Mouse (Mus musculus): ENCODE results near the gene Taf5l. TPM values are rescaled to one million over a fixed set of nuclear protein-coding genes. Genes with fewer than 3 reads are reported as not detected.

Gene Taf5l
- polyA plus RNA-seq (2014; fragmentation: Nextera tagmentation; extraction: Ambion mirVana): 46.2 and 49.7 TPM in 2 replicates

DNA sequence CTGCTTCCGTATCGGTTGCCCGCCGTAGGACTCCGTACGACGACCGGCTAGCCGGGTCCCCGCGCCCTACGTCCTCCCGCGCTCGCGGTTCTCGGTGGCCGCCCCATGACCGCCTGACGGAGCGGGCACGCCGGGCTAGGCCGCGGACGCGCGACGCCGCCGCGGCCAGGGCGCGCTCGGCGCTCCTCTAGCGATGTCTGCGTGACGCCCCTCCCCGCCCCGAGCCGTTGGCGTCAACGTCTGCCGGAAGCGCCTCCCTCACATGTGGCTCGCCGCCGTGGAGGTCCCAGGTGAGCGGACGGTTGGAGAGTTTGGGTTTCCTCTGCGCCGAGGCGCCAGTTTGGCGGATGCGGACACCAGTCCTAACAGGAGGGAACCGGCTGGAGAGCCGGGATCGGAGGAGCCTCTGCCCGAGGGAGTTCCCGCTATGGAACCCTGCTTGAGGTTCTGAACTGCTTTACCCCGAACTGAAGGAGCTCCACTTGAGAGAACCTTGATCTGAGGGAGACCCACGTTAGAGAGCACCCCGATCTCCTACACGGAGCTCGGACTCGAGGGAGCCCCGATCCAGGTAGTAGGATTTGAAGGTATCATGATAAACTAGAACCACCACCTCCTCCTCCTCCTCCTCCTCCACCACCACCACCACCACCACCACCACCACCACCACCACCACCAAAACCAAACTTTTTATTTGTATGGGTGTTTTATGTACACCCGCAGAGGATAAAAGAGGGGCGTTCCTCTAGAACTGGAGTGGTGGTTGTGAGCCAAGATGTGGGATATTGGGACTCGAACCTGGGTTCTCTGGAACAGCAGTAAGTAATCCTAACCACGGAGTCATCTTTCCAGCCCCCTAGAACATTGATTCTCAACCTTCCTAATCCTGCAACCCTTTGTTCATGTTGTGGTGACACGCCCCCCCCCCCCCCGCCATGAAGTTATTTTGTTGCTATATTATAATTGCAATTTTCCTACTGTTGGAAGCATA lies at the start of gene Taf5l, which contains the start of gene Urb2:
Taf5l (minus strand) TSS at position 161 of the 991 bp plus-strand sequence.
Urb2 (plus strand) TSS at position 272 of the 991 bp plus-strand sequence.
- ATAC-seq (ENCODE audit: insufficient number of reproducible peaks, low FRiP score, low TSS enrichment, low read depth) (peak; percentile 86), DNase-seq (ENCODE audit: low spot score) (peak; percentile 94)
- 0 out of 2 replicates have a peak, but pooled peaks cover 6% of the 10 kb centered on the region for H3K36me3 ChIP-seq (ENCODE audit: control insufficient read depth, insufficient read depth, low read length)
- WGBS: under 1% methylated on average over 58 of the region's 74 CpGs
- no peaks in the 10 kb centered on the region for H3K27me3 ChIP-seq (ENCODE audit: control insufficient read depth, insufficient read depth, low read length)
- peak within 1 kb of the TSS; percentile 76 for H3K4me3 ChIP-seq (ENCODE audit: low read depth, low read length)
- peak within 1 kb of the TSS; percentile 80 for H3K27ac ChIP-seq (replicated peaks; ENCODE audit: low read depth, low read length)
- peak within 1 kb of the TSS; percentile 80 for H3K9ac ChIP-seq (ENCODE audit: low read length)
- H3K9me3 ChIP-seq (ENCODE audit: control insufficient read depth, low read length): no peaks in the 10 kb centered on the region
- peaks cover 2% of the 10 kb centered on the region; the same call in 1 of the 2 replicates for H3K4me1 ChIP-seq (ENCODE audit: control insufficient read depth, insufficient read depth, low read length)
- H3K4me2 ChIP-seq (ENCODE audit: low read depth, severe bottlenecking): peak within 1 kb of the TSS; percentile 63

GRCm38 (mm10) chr8:124070363-124071324 lies 49.4 kb upstream of the Taf5l start:
- 28% methylated on average over 18 of the region's 18 CpGs for WGBS
- DNase-seq (ENCODE audit: low spot score) (peak; percentile 51), ATAC-seq (ENCODE audit: insufficient number of reproducible peaks, low FRiP score, low TSS enrichment, low read depth) (no peak)
- Histone ChIP-seq H3K4me1 (ENCODE audit: control insufficient read depth, insufficient read depth, low read length) (no peaks in the 10 kb centered on the region; the same call in none of the 2 replicates), H3K9ac (ENCODE audit: low read length) (no peak overlapping the region), H3K27ac (replicated peaks; ENCODE audit: low read depth, low read length) (no peak overlapping the region), H3K36me3 (ENCODE audit: control insufficient read depth, insufficient read depth, low read length) (no peaks in the 10 kb centered on the region), H3K27me3 (ENCODE audit: control insufficient read depth, insufficient read depth, low read length) (no peaks in the 10 kb centered on the region), H3K9me3 (ENCODE audit: control insufficient read depth, low read length) (no peaks in the 10 kb centered on the region), H3K4me3 (ENCODE audit: low read depth, low read length) (no peak overlapping the region), H3K4me2 (ENCODE audit: low read depth, severe bottlenecking) (no peak overlapping the region)

GRCm38 (mm10) chr8:124067059-124067750 lies 46.0 kb upstream of the Taf5l start:
- no peak overlapping the region for H3K4me3 ChIP-seq (ENCODE audit: low read depth, low read length)
- H3K4me1 ChIP-seq (ENCODE audit: control insufficient read depth, insufficient read depth, low read length): no peaks in the 10 kb centered on the region; the same call in 1 of the 2 replicates
- ATAC-seq (ENCODE audit: insufficient number of reproducible peaks, low FRiP score, low TSS enrichment, low read depth) (no peak), DNase-seq (ENCODE audit: low spot score) (no peak)
- no peaks in the 10 kb centered on the region for H3K27me3 ChIP-seq (ENCODE audit: control insufficient read depth, insufficient read depth, low read length)
- no peak overlapping the region for H3K4me2 ChIP-seq (ENCODE audit: low read depth, severe bottlenecking)
- H3K27ac ChIP-seq (replicated peaks; ENCODE audit: low read depth, low read length): peak overlapping the region; percentile 58; the same call in 1 of the 2 replicates
- H3K9me3 ChIP-seq (ENCODE audit: control insufficient read depth, low read length): no peaks in the 10 kb centered on the region
- no peak overlapping the region for H3K9ac ChIP-seq (ENCODE audit: low read length)
- no peaks in the 10 kb centered on the region for H3K36me3 ChIP-seq (ENCODE audit: control insufficient read depth, insufficient read depth, low read length)
- WGBS: 75% methylated on average over 4 of the region's 4 CpGs

DNA sequence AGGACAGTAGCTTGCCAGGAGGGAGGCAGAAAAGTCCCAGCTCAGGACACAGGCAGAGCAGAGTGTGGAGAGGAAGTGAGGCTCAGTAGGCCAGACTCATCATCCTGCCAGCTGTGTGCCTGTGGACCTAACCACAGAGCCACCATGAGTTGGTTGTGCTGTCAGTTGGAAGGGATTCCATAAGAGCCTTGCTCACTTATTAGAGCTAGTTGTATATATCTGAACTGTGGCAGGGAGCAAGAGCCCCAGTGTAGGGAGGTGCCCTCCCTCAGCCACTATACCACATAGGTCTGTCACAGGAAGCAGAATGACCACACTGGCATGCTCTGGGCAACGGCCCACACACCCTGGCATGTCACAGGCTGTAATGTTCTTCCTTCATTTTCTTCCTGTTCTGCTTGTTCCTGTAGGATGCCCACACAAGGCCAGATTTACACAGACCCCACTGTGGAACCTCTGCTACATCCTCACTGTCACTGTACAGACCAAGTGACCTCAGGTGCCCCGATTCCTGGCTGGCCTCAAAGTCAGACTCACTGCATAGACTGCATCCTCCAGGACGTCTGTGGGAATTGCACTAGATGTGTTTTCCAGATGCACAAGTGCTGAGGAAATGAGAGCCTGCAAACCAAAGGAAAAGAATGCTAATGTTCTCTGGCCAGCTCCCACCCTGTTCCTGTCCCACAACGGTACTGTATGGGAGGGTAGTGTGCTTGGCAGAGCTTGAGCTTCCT lies 45.3 kb upstream of the Taf5l start:
- H3K36me3 ChIP-seq (ENCODE audit: control insufficient read depth, insufficient read depth, low read length): no peaks in the 10 kb centered on the region
- H3K27ac ChIP-seq (replicated peaks; ENCODE audit: low read depth, low read length): peak overlapping the region; percentile 58; the same call in 1 of the 2 replicates
- 67% methylated on average over 4 of the region's 4 CpGs for WGBS
- H3K4me3 ChIP-seq (ENCODE audit: low read depth, low read length): no peak overlapping the region
- no peaks in the 10 kb centered on the region for H3K27me3 ChIP-seq (ENCODE audit: control insufficient read depth, insufficient read depth, low read length)
- no peak for DNase-seq (ENCODE audit: low spot score)
- no peaks in the 10 kb centered on the region for H3K9me3 ChIP-seq (ENCODE audit: control insufficient read depth, low read length)
- H3K9ac ChIP-seq (ENCODE audit: low read length): no peak overlapping the region
- no peak for ATAC-seq (ENCODE audit: insufficient number of reproducible peaks, low FRiP score, low TSS enrichment, low read depth)
- no peak overlapping the region for H3K4me2 ChIP-seq (ENCODE audit: low read depth, severe bottlenecking)
- no peaks in the 10 kb centered on the region; the same call in 1 of the 2 replicates for H3K4me1 ChIP-seq (ENCODE audit: control insufficient read depth, insufficient read depth, low read length)

GRCm38 (mm10) chr8:124056832-124057655 lies 35.8 kb upstream of the Taf5l start:
- Histone ChIP-seq H3K4me1 (ENCODE audit: control insufficient read depth, insufficient read depth, low read length) (no peaks in the 10 kb centered on the region), H3K27me3 (ENCODE audit: control insufficient read depth, insufficient read depth, low read length) (no peaks in the 10 kb centered on the region), H3K4me2 (ENCODE audit: low read depth, severe bottlenecking) (no peak overlapping the region), H3K4me3 (ENCODE audit: low read depth, low read length) (no peak overlapping the region), H3K9me3 (ENCODE audit: control insufficient read depth, low read length) (no peaks in the 10 kb centered on the region), H3K27ac (replicated peaks; ENCODE audit: low read depth, low read length) (no peak overlapping the region), H3K9ac (ENCODE audit: low read length) (no peak overlapping the region), H3K36me3 (ENCODE audit: control insufficient read depth, insufficient read depth, low read length) (no peaks in the 10 kb centered on the region)
- ATAC-seq (ENCODE audit: insufficient number of reproducible peaks, low FRiP score, low TSS enrichment, low read depth) (no peak), DNase-seq (ENCODE audit: low spot score) (no peak)
- WGBS: 74% methylated on average over 11 of the region's 11 CpGs

GRCm38 (mm10) chr8:124052568-124052967 lies 31.4 kb upstream of the Taf5l start:
- peaks cover 1% of the 10 kb centered on the region; the same call in 1 of the 2 replicates for H3K36me3 ChIP-seq (ENCODE audit: control insufficient read depth, insufficient read depth, low read length)
- DNase-seq (ENCODE audit: low spot score) (no peak), ATAC-seq (ENCODE audit: insufficient number of reproducible peaks, low FRiP score, low TSS enrichment, low read depth) (no peak)
- WGBS: 56% methylated on average over 4 of the region's 4 CpGs
- H3K27me3 ChIP-seq (ENCODE audit: control insufficient read depth, insufficient read depth, low read length): no peaks in the 10 kb centered on the region
- no peak overlapping the region for H3K4me3 ChIP-seq (ENCODE audit: low read depth, low read length)
- H3K9me3 ChIP-seq (ENCODE audit: control insufficient read depth, low read length): no peaks in the 10 kb centered on the region
- no peak overlapping the region for H3K4me2 ChIP-seq (ENCODE audit: low read depth, severe bottlenecking)
- H3K9ac ChIP-seq (ENCODE audit: low read length): no peak overlapping the region
- H3K27ac ChIP-seq (replicated peaks; ENCODE audit: low read depth, low read length): no peak overlapping the region
- H3K4me1 ChIP-seq (ENCODE audit: control insufficient read depth, insufficient read depth, low read length): no peaks in the 10 kb centered on the region

DNA sequence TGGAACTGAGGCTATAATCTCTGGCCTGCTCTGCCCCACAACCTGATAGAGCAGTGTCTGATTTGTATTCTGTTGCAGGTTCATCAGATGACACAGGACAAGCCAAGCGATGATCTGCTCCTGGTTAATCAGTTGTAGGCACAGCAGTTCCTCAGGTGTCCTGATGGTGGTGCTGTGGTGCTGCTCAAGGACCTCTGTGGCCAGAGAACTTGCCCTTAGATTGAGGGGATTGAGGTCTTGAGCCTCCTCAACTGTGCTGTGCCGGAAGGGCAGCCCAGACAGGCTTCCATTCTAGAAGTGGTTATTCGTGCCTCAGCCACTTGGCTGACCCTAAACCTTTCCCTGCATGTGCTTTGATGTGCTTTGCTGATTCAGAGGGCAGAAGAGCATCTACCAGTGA lies 30.9 kb upstream of the Taf5l start:
- H3K4me1 ChIP-seq (ENCODE audit: control insufficient read depth, insufficient read depth, low read length): no peaks in the 10 kb centered on the region
- H3K4me3 ChIP-seq (ENCODE audit: low read depth, low read length): no peak overlapping the region
- H3K9ac ChIP-seq (ENCODE audit: low read length): no peak overlapping the region
- H3K27ac ChIP-seq (replicated peaks; ENCODE audit: low read depth, low read length): no peak overlapping the region
- H3K27me3 ChIP-seq (ENCODE audit: control insufficient read depth, insufficient read depth, low read length): no peaks in the 10 kb centered on the region
- H3K4me2 ChIP-seq (ENCODE audit: low read depth, severe bottlenecking): no peak overlapping the region
- peaks cover 5% of the 10 kb centered on the region; the same call in 1 of the 2 replicates for H3K36me3 ChIP-seq (ENCODE audit: control insufficient read depth, insufficient read depth, low read length)
- DNase-seq (ENCODE audit: low spot score) (peak; percentile 81), ATAC-seq (ENCODE audit: insufficient number of reproducible peaks, low FRiP score, low TSS enrichment, low read depth) (no peak)
- WGBS: 21% methylated on average over 3 of the region's 3 CpGs
- no peaks in the 10 kb centered on the region for H3K9me3 ChIP-seq (ENCODE audit: control insufficient read depth, low read length)

All from limb, embryonic 11.5 days (tissue).